1 mouse cellular context compared by ENCODE assay signal in the genomic region with DNA sequence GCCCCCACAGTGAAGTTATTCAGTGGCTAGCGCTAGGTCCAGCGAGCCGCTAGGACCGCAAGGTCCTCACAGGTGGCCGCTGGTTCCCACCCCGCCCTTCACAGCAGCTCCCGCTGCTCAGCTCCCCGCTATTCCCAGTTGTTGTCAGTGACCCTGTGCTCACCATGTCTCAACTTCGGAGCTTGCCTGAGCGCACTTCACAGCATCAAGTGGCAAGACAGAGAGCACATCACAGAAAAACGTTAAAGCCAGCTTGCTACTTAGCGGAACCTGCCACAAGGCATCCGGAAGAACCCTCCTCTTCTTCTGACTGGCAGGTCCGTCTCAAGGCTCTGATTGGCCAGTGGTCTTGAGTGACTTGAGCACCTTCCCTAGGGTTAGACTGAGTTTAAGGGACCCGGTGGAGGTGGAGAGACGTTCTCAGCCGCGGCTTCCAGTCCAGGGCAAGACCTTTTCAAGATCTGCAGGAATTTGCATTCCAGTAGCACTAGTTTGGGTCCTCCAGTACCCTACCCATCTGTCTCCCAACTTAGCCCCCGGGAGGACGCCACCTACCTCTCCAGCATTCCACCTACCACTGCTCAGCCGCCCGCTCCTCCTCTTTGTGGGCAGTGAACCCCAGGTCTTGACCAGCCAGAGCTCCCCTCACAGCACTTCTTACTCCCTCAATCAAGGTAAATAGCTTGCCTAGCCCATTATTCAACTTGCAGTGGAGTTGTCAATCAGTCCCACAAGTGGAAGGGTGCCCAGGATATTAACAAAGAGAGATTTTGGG.
TF ChIP-seq lines count a peak whose summit lies in the region.

No protein-coding gene starts in this region.

TF ChIP-seq in CH12.LX, 34 proteins besides CTCF, POLR2A, EP300 and RAD21 (continued from another document):
- TF ChIP-seq NELFE (IDR thresholded peaks at IDR 0.05; ENCODE audit: low read depth, low read length) (peak; percentile 71), HCFC1 (IDR thresholded peaks at IDR 0.05; ENCODE audit: low read depth, low read length) (peak; percentile 76), ZMIZ1 (IDR thresholded peaks at IDR 0.05; ENCODE audit: low read depth, low read length) (peak; percentile 64; the same call in 1 of the 2 replicates), USF2 (conservative IDR thresholded peaks at IDR 0.05; ENCODE audit: low read depth, low read length) (no peak), MAZ (IDR thresholded peaks at IDR 0.05; ENCODE audit: low read depth, low read length) (no peak), TBP (conservative IDR thresholded peaks at IDR 0.05; ENCODE audit: low read depth, low read length) (peak; percentile 83), MYC (IDR thresholded peaks at IDR 0.05; ENCODE audit: low read depth, low read length) (peak; percentile 24; the same call in 1 of the 2 replicates), SMC3 (IDR thresholded peaks at IDR 0.05; ENCODE audit: low read depth, low read length) (no peak), UBTF (IDR thresholded peaks at IDR 0.05; ENCODE audit: low read depth, low read length) (no peak), BHLHE40 (IDR thresholded peaks at IDR 0.05; ENCODE audit: low read depth, low read length) (no peak), GABPA (IDR thresholded peaks at IDR 0.05; ENCODE audit: insufficient replicate concordance, low read depth, low read length) (no peak), IRF4 (IDR thresholded peaks at IDR 0.05; ENCODE audit: low read depth, low read length) (no peak), JUN (IDR thresholded peaks at IDR 0.05; ENCODE audit: insufficient read depth, low read depth, low read length) (no peak), MAX (IDR thresholded peaks at IDR 0.05; ENCODE audit: low read length) (no peak), KAT2A (IDR thresholded peaks at IDR 0.05; ENCODE audit: insufficient replicate concordance, low read length) (no peak), ETS1 (conservative IDR thresholded peaks at IDR 0.05; ENCODE audit: low read depth, low read length) (no peak), MXI1 (IDR thresholded peaks at IDR 0.05; ENCODE audit: low read depth, low read length) (no peak), JUND (conservative IDR thresholded peaks at IDR 0.05; ENCODE audit: low read depth, low read length) (no peak), ZKSCAN1 (IDR thresholded peaks at IDR 0.05; ENCODE audit: borderline replicate concordance, low read depth, low read length) (no peak), ZNF384 (IDR thresholded peaks at IDR 0.05; ENCODE audit: low read depth, low read length) (no peak), PAX5 (IDR thresholded peaks at IDR 0.05; ENCODE audit: low read length) (no peak), MAFK (IDR thresholded peaks at IDR 0.05; ENCODE audit: insufficient replicate concordance, low read length) (no peak), MEF2A (IDR thresholded peaks at IDR 0.05; ENCODE audit: borderline replicate concordance, low read depth, low read length) (no peak), POLR2AphosphoS2 (IDR thresholded peaks at IDR 0.05; ENCODE audit: low read depth, low read length) (no peak), SIN3A (IDR thresholded peaks at IDR 0.05; ENCODE audit: low read length) (peak; percentile 58), TCF12 (IDR thresholded peaks at IDR 0.05; ENCODE audit: low read depth, low read length) (peak; percentile 51; the same call in 1 of the 2 replicates), E2F4 (IDR thresholded peaks at IDR 0.05; ENCODE audit: insufficient replicate concordance, low read depth, low read length) (no peak), USF1 (IDR thresholded peaks at IDR 0.05; ENCODE audit: low read depth, low read length) (no peak), CHD2 (IDR thresholded peaks at IDR 0.05; ENCODE audit: low read length) (peak; percentile 77), CHD1 (IDR thresholded peaks at IDR 0.05; ENCODE audit: low read depth, low read length) (no peak)
TF ChIP-seq in CH12.LX: peak in this region for 10.
